Mouse (Mus musculus): Measurements from ENCODE around the gene Clmn. TPM values are rescaled to one million over a fixed set of nuclear protein-coding genes. Genes with fewer than 3 reads are reported as not detected.
A peak's percentile ranks its signal among the peaks of the same experiment; 100 is the strongest.

The Clmn gene
- polyA plus RNA-seq, 1 experiment from 2014 or later: 8.8 TPM

DNA sequence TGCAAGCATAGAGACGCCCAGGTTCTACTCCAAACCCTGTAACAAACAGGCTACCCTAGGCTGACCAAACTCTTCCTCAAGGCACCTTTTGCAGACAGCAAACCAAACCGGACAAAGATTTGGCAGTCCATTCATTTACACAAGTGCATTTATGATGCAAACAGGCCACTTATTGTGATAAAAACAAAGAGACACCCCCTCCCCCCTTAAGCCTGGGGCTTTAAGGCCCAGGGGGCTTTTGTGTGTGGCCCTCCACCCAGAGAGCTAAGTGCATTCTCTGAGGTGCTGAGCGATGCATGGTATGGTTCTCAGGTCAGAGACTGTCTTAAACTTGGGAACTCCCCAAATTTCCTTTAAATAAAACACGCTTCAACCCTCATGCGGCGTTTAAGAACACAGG lies 101.0 kb downstream of the Clmn start:
- 80% methylated on average over 6 of the region's 6 CpGs for WGBS
- no peak overlapping the region for H3K27ac ChIP-seq (ENCODE audit: low read depth, low read length)
- no peaks in the 10 kb centered on the region for H3K4me1 ChIP-seq (replicated peaks; ENCODE audit: control insufficient read depth, insufficient read depth, low read length)
- no peak for TF ChIP-seq CTCF (IDR thresholded peaks at IDR 0.05; ENCODE audit: low read depth)
- H3K4me3 ChIP-seq (ENCODE audit: low read depth, low read length): no peak overlapping the region
- H3K36me3 ChIP-seq (ENCODE audit: control insufficient read depth, insufficient read depth): no peaks in the 10 kb centered on the region
- no peaks in the 10 kb centered on the region for H3K27me3 ChIP-seq (replicated peaks; ENCODE audit: control insufficient read depth, insufficient read depth, low read length)
- no peak overlapping the region for H3K4me2 ChIP-seq (replicated peaks; ENCODE audit: low read depth)
- no peak overlapping the region for H3K9ac ChIP-seq (ENCODE audit: low read depth, low read length)
- H3K9me3 ChIP-seq (ENCODE audit: control insufficient read depth): no peaks in the 10 kb centered on the region
- no peak for ATAC-seq

DNA sequence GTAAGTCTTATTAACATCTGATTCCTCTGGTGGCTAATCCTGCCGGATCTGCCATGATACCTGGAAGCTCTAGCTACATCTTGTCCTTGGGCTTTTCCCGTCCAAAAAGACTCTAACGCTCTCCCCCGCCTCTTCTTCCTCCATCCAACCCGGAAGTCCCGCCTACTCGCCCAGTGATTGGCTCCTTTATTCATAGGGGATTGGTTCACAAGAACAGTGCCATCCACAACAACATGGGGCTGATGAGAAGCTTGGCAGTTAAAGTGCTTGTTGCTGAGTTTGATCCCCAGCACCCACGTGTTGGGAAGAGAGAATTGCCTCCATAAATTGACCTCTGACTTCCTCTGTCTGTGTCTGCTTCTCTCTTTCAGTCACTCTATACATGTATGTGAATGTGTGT lies 103.5 kb downstream of the Clmn start:
- ATAC-seq: no peak
- no peaks in the 10 kb centered on the region for H3K9me3 ChIP-seq (ENCODE audit: control insufficient read depth)
- no peak overlapping the region for H3K9ac ChIP-seq (ENCODE audit: low read depth, low read length)
- no peaks in the 10 kb centered on the region for H3K27me3 ChIP-seq (replicated peaks; ENCODE audit: control insufficient read depth, insufficient read depth, low read length)
- no peaks in the 10 kb centered on the region for H3K36me3 ChIP-seq (ENCODE audit: control insufficient read depth, insufficient read depth)
- no peak for TF ChIP-seq CTCF (IDR thresholded peaks at IDR 0.05; ENCODE audit: low read depth)
- WGBS: 79% methylated on average over 8 of the region's 8 CpGs
- no peak overlapping the region for H3K27ac ChIP-seq (ENCODE audit: low read depth, low read length)
- H3K4me1 ChIP-seq (replicated peaks; ENCODE audit: control insufficient read depth, insufficient read depth, low read length): no peaks in the 10 kb centered on the region
- H3K4me3 ChIP-seq (ENCODE audit: low read depth, low read length): no peak overlapping the region
- H3K4me2 ChIP-seq (replicated peaks; ENCODE audit: low read depth): no peak overlapping the region

DNA sequence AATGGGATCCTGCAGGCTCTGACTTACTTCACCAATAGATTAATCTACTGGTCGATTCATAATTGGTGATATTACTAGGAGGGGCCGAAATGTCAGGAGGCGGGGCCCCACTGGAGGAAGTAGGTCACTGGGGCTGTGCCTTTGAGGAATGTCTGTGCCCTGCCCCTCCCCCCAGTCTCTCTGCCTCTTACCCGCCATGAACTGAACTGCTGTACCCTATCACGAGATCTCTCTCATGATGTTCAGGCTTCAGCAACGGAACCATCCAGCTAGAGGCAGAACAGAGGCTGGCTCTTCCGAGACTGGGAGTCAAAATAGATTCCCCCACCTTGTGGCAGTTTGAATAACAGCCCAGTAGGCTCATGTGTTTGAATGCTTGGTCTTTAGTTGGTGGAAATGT lies 106.8 kb downstream of the Clmn start:
- Histone ChIP-seq H3K4me3 (ENCODE audit: low read depth, low read length) (no peak overlapping the region), H3K36me3 (ENCODE audit: control insufficient read depth, insufficient read depth) (no peaks in the 10 kb centered on the region), H3K27ac (ENCODE audit: low read depth, low read length) (no peak overlapping the region), H3K27me3 (replicated peaks; ENCODE audit: control insufficient read depth, insufficient read depth, low read length) (no peaks in the 10 kb centered on the region), H3K4me1 (replicated peaks; ENCODE audit: control insufficient read depth, insufficient read depth, low read length) (no peaks in the 10 kb centered on the region), H3K9ac (ENCODE audit: low read depth, low read length) (no peak overlapping the region), H3K9me3 (ENCODE audit: control insufficient read depth) (no peaks in the 10 kb centered on the region), H3K4me2 (replicated peaks; ENCODE audit: low read depth) (no peak overlapping the region)
- TF ChIP-seq CTCF (IDR thresholded peaks at IDR 0.05; ENCODE audit: low read depth): no peak
- ATAC-seq: no peak
- WGBS: 86% methylated on average over 7 of the region's 7 CpGs

DNA sequence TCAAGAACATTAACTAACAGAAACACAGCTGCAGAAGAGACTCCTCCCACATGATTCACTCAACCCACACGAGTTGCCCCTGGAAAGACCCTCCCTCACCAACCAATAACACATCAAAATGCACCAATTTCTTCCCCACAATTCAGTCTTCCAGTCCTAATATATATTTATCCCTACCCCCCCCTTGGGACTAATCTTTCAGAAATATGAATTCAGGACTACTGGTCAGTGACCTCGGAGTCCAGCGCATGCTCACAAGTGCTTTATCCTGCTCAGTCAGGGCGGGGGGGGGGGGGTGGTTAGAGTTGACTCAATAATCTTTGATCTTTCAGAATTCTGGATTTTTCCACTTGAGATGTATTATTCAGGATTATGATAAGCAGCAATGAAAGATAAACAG lies 111.2 kb downstream of the Clmn start:
- Histone ChIP-seq H3K4me2 (replicated peaks; ENCODE audit: low read depth) (no peak overlapping the region), H3K9ac (ENCODE audit: low read depth, low read length) (no peak overlapping the region), H3K27me3 (replicated peaks; ENCODE audit: control insufficient read depth, insufficient read depth, low read length) (no peaks in the 10 kb centered on the region), H3K9me3 (ENCODE audit: control insufficient read depth) (no peaks in the 10 kb centered on the region), H3K36me3 (ENCODE audit: control insufficient read depth, insufficient read depth) (0 out of 2 replicates have a peak, but pooled peaks cover 4% of the 10 kb centered on the region), H3K4me1 (replicated peaks; ENCODE audit: control insufficient read depth, insufficient read depth, low read length) (no peaks in the 10 kb centered on the region), H3K4me3 (ENCODE audit: low read depth, low read length) (no peak overlapping the region), H3K27ac (ENCODE audit: low read depth, low read length) (no peak overlapping the region)
- ATAC-seq: no peak
- WGBS: 46% methylated on average over 4 of the region's 4 CpGs
- no peak for TF ChIP-seq CTCF (IDR thresholded peaks at IDR 0.05; ENCODE audit: low read depth)

DNA sequence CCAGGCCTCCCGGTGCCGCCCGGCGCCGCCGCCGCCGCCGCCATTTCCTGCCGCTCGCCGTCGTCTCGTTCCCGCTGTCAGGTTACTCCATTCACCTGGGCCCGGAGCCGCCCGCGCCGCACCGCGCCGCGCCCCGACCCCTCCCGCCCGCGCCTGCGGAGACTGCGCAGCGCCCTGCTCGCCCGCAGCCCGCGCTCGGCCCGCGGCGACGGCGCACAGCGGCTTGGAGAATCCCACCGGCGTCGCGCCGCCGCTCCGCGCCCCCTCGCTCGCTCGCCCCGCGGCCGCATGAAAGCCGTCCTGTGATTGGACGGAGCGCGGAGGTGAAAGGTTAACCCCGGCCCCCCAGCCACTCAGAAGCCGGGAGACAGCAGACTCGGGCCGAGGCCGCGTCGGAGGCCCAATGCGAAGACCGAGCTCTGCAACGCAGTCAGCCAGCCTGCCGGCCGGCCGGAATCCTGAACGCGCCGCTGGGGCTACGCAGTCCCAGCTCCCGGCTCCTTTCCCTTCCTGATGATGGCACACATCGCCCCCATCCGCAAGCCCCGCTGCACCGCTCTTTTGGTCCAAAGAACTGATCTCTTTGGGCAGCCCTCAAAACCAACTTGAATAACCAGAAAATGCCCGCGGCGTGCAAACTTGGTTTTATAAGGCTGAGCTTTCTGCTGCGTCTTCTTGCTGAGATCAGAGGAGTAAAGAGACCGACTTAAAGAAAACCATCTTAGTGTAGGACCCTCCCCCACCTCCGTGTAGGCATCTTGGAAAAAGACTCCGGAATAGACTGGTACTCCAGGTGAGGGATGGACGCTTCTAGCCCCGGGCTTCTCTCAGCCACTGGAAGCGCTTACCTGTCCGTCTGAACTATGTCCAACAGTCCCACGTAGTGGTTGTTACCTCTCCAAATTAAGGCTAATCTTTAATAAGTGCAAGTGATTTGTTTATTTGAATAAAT lies 112.8 kb downstream of the Clmn start, which contains the start of gene Dicer1:
Gene Dicer1, minus strand, starts transcription at position 139 of the 952 bp plus-strand sequence.
- H3K4me1 ChIP-seq (replicated peaks; ENCODE audit: control insufficient read depth, insufficient read depth, low read length): no peaks in the 10 kb centered on the region
- peak; percentile 44 for TF ChIP-seq CTCF (IDR thresholded peaks at IDR 0.05; ENCODE audit: low read depth)
- H3K27ac ChIP-seq (ENCODE audit: low read depth, low read length): peak within 1 kb of the TSS; percentile 92
- peak; percentile 97 for ATAC-seq
- no peaks in the 10 kb centered on the region for H3K9me3 ChIP-seq (ENCODE audit: control insufficient read depth)
- peak within 1 kb of the TSS; percentile 84 for H3K4me3 ChIP-seq (ENCODE audit: low read depth, low read length)
- 0 out of 2 replicates have a peak, but pooled peaks cover 4% of the 10 kb centered on the region for H3K36me3 ChIP-seq (ENCODE audit: control insufficient read depth, insufficient read depth)
- H3K27me3 ChIP-seq (replicated peaks; ENCODE audit: control insufficient read depth, insufficient read depth, low read length): no peaks in the 10 kb centered on the region
- H3K4me2 ChIP-seq (replicated peaks; ENCODE audit: low read depth): peak within 1 kb of the TSS; percentile 93
- under 1% methylated on average over 85 of the region's 94 CpGs for WGBS
- peak within 1 kb of the TSS; percentile 98 for H3K9ac ChIP-seq (ENCODE audit: low read depth, low read length)

DNA sequence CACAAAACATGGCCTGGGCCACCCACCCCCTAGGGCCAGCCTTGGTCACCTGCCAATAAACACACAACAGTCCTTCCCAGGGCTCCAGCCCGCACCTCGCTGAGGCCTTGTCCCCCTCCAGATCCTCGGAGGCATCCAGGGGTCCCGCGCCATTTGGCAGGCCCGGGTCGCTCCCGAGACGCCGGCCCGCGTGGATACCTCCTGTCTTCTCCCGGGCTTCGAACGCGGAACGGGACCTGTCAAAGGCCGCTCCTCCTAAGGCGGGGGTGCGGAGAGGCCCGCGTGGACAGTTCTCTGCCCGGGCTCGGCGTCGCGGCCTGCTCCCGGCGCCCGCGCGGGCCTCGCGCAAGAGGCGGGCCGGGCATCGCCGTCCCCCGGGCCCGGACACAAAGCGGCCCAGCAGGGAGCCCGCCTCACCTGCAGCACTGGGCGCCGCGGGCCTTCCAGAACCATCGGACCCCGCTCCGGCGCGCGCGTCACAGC lies 113.5 kb downstream of the Clmn start:
- Histone ChIP-seq H3K36me3 (ENCODE audit: control insufficient read depth, insufficient read depth) (0 out of 2 replicates have a peak, but pooled peaks cover 4% of the 10 kb centered on the region), H3K9ac (ENCODE audit: low read depth, low read length) (peak overlapping the region; percentile 98), H3K27me3 (replicated peaks; ENCODE audit: control insufficient read depth, insufficient read depth, low read length) (no peaks in the 10 kb centered on the region), H3K9me3 (ENCODE audit: control insufficient read depth) (no peaks in the 10 kb centered on the region), H3K4me2 (replicated peaks; ENCODE audit: low read depth) (peak overlapping the region; percentile 93), H3K4me3 (ENCODE audit: low read depth, low read length) (peak overlapping the region; percentile 84), H3K27ac (ENCODE audit: low read depth, low read length) (peak overlapping the region; percentile 92), H3K4me1 (replicated peaks; ENCODE audit: control insufficient read depth, insufficient read depth, low read length) (no peaks in the 10 kb centered on the region; the same call in 1 of the 2 replicates)
- under 1% methylated on average over 44 of the region's 52 CpGs for WGBS
- no peak for TF ChIP-seq CTCF (IDR thresholded peaks at IDR 0.05; ENCODE audit: low read depth)
- ATAC-seq: peak; percentile 64

All from intestine, postnatal 0 days (tissue).